Mouse (Mus musculus) thymus, postnatal 0 days (tissue): Measurements from ENCODE around the gene Isy1. TPM values are rescaled to one million over a fixed set of nuclear protein-coding genes. Genes with fewer than 3 reads are reported as not detected.

ENCODE experiments used
- DNase-seq: peaks from one replicate; pipeline ENCODE4 v3.0.0-alpha.2; 2015; ENCODE audit warnings: low spot score
- polyA plus RNA-seq: library from polyadenylated mRNA; unstranded; fragments of >200 nt; fragmentation: Nextera tagmentation; extraction: Ambion mirVana; gene quantifications from 2 replicates; pipeline ENCODE4 v1.2.1, GENCODE M21; 2015

Isy1 gene
- polyA plus RNA-seq, 1 experiment from 2014 or later: 75.0 TPM

GRCm38 (mm10) chr6:87805448-87805847, 33.1 kb downstream of the Isy1 start:
- no peak for DNase-seq

- DNase-seq: no peak
Measured at GRCm38 (mm10) chr6:87804886-87805285, 33.7 kb downstream of the Isy1 start.

GRCm38 (mm10) chr6:87804036-87804435, 34.6 kb downstream of the Isy1 start:
- DNase-seq: no peak

GRCm38 (mm10) chr6:87802462-87802861, 36.1 kb downstream of the Isy1 start:
- no peak for DNase-seq

GRCm38 (mm10) chr6:87799576-87799975, 39.0 kb downstream of the Isy1 start:
- DNase-seq: no peak

GRCm38 (mm10) chr6:87797321-87797720, 41.3 kb downstream of the Isy1 start:
- no peak for DNase-seq

GRCm38 (mm10) chr6:87796251-87796880, 42.2 kb downstream of the Isy1 start:
- DNase-seq: no peak

GRCm38 (mm10) chr6:87795385-87796150, 43.0 kb downstream of the Isy1 start:
- no peak for DNase-seq

GRCm38 (mm10) chr6:87793821-87794510, 44.6 kb downstream of the Isy1 start:
- no peak for DNase-seq

- DNase-seq: no peak
Measured at GRCm38 (mm10) chr6:87791826-87792225, 46.8 kb downstream of the Isy1 start.

GRCm38 (mm10) chr6:87790779-87791480, 47.7 kb downstream of the Isy1 start:
- peak; percentile 35 for DNase-seq

GRCm38 (mm10) chr6:87789791-87790190, 48.8 kb downstream of the Isy1 start:
- DNase-seq: no peak

GRCm38 (mm10) chr6:87788896-87789587, 49.6 kb downstream of the Isy1 start:
- DNase-seq: no peak

- DNase-seq: no peak
Measured at GRCm38 (mm10) chr6:87788266-87788895, 50.2 kb downstream of the Isy1 start.

GRCm38 (mm10) chr6:87787108-87787890, 51.3 kb downstream of the Isy1 start:
- no peak for DNase-seq

GRCm38 (mm10) chr6:87786621-87787020, 52.0 kb downstream of the Isy1 start:
- no peak for DNase-seq

GRCm38 (mm10) chr6:87784033-87784432, 54.6 kb downstream of the Isy1 start:
- DNase-seq: no peak

- DNase-seq: no peak
Measured at GRCm38 (mm10) chr6:87780546-87781301, 57.9 kb downstream of the Isy1 start.
